Mouse (Mus musculus) forebrain, embryonic 12.5 days (tissue): ENCODE data around the gene Gpr162. TPM values are rescaled to one million over a fixed set of nuclear protein-coding genes. Genes with fewer than 3 reads are reported as not detected.
"Not testable (repeated sequence)": the region's sequence is repeated elsewhere in the genome, so short reads cannot be mapped to it uniquely, and the experiment has no call there.

Experiments used
- ATAC-seq: fragments of 200-750 bp; cut with Nextera tagmentation; 2 replicates; pipeline ENCODE4 v1.8.0; 2017; ENCODE audit warnings: moderate TSS enrichment; ENCODE audit not compliant: low FRiP score
- H3K27ac ChIP-seq: fragments of 300-500 bp; sonication (generic); 2 replicates; pipeline ENCODE4 v1.5.1; 2016; ENCODE audit warnings: mild to moderate bottlenecking
- H3K27me3 ChIP-seq: fragments of 300-500 bp; sonication (generic); 2 replicates; pipeline ENCODE4 v1.6.1; 2016; ENCODE audit warnings: mild to moderate bottlenecking
- H3K36me3 ChIP-seq: fragments of 300-500 bp; sonication (generic); replicated peaks from 2 replicates; pipeline ENCODE4 v1.6.1; 2016; ENCODE audit warnings: mild to moderate bottlenecking
- H3K4me1 ChIP-seq: fragments of 300-500 bp; sonication (generic); 2 replicates; pipeline ENCODE4 v1.6.1; 2016
- H3K4me2 ChIP-seq: fragments of 300-500 bp; sonication (generic); 2 replicates; pipeline ENCODE4 v1.6.1; 2016; ENCODE audit warnings: mild to moderate bottlenecking, moderate library complexity
- H3K4me3 ChIP-seq: fragments of 300-500 bp; sonication (generic); replicated peaks from 2 replicates; pipeline ENCODE4 v1.5.1; 2016; ENCODE audit warnings: mild to moderate bottlenecking
- H3K9ac ChIP-seq: fragments of 300-500 bp; sonication (generic); 2 replicates; pipeline ENCODE4 v1.6.1; 2016; ENCODE audit warnings: mild to moderate bottlenecking
- H3K9me3 ChIP-seq: fragments of 300-500 bp; sonication (generic); 2 replicates; pipeline ENCODE4 v1.6.1; 2016
- WGBS: fragments of 180-500 bp; shearing (Covaris S2); methylation state at CpG from one replicate; pipeline ENCODE4 v1.1.7; 2016; 5-methylcytosine and 5-hydroxymethylcytosine counted together
- polyA plus RNA-seq: library from polyadenylated mRNA; unstranded; fragments of >200 nt; fragmentation: Nextera tagmentation; extraction: Ambion mirVana; gene quantifications from 2 replicates; pipeline ENCODE4 v1.2.1, GENCODE M21; 2016

Gene Gpr162
- polyA plus RNA-seq, 1 experiment from 2014 or later, result 10.2 TPM

DNA sequence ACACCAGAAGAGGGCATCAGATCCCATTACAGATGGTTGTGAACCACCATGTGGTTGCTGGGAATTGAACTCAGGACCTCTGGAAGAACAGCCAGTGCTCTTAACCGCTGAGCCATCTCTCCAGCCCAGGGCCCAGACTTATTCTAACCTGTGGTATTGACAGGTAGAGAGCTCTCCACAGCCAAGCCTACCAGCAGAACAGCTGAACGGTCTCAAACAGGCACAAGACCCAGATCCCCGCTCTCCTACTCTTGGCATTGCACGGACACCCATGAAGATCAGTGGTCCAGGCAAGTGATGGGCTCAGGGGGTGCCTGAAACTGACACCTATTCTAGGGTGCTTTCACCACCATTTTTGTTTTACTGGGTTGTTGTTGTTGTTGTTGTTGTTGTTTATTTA is 32.6 kb downstream of the Gpr162 start:
- peaks cover 52% of the 10 kb centered on the region for H3K4me1 ChIP-seq
- H3K36me3 ChIP-seq, result peaks cover 45% of the 10 kb centered on the region
- H3K4me2 ChIP-seq, result peak overlapping the region; percentile 95
- 92% methylated on average over 4 of the region's 4 CpGs for WGBS
- not testable (repeated sequence) for H3K9me3 ChIP-seq, H3K27me3 ChIP-seq, ATAC-seq, H3K27ac ChIP-seq
- H3K9ac ChIP-seq, result 0 out of 2 replicates have a peak overlapping the region, but pooled peaks have one; percentile 38
- H3K4me3 ChIP-seq, result peak overlapping the region; percentile 73

DNA sequence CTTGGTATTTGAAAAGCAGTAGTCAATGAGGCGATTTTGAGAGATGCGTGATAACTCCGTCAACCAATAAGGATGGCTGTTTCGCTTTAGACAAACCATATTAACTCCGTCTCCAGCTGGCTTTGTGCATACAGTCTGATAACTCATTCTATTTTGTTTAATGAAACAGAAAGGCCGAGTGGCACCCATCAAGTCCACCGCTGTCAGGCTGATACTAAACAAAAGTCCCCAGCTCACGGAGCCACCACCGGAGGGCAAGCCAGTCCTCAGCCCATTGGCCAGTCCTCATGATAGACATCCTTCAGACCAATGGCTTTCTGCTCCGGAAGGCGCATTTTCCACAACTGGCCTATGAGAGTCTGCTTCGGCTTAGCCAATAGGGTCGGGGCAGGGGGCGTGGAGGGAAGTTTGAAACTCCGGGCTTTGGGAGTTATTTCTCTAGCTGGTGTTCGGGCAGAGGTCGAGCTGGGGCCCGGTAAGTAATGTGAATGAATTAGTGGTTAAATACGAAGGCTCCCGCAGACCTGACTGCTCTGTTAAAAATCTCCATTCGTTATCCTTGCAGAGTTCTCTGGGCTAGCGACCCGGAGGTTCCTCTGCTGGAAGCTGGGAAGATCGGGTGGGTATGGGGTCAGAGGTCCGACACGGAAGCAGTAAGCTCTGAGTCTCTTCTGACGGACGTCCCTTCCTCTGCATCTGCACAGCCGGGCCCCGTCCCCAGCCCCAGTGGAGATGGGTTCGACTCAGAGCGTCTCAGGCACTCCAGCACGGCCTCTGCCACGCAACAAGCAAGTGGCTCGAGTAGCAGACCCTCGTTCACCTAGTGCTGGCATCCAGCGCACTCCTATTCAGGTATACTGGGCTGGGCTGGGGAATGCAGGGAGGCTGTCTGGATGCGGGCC is 33.7 kb downstream of the Gpr162 start:
- H3K4me2 ChIP-seq, result peak overlapping the region; percentile 95
- H3K4me1 ChIP-seq, result peaks cover 52% of the 10 kb centered on the region
- H3K9me3 ChIP-seq, result no peaks in the 10 kb centered on the region
- peaks cover 52% of the 10 kb centered on the region for H3K36me3 ChIP-seq
- ATAC-seq, result peak; percentile 89
- H3K9ac ChIP-seq, result peak overlapping the region; percentile 79
- H3K4me3 ChIP-seq, result peak overlapping the region; percentile 73
- under 1% methylated on average over 36 of the region's 38 CpGs for WGBS
- peak overlapping the region; percentile 94 for H3K27ac ChIP-seq
- no peaks in the 10 kb centered on the region for H3K27me3 ChIP-seq

DNA sequence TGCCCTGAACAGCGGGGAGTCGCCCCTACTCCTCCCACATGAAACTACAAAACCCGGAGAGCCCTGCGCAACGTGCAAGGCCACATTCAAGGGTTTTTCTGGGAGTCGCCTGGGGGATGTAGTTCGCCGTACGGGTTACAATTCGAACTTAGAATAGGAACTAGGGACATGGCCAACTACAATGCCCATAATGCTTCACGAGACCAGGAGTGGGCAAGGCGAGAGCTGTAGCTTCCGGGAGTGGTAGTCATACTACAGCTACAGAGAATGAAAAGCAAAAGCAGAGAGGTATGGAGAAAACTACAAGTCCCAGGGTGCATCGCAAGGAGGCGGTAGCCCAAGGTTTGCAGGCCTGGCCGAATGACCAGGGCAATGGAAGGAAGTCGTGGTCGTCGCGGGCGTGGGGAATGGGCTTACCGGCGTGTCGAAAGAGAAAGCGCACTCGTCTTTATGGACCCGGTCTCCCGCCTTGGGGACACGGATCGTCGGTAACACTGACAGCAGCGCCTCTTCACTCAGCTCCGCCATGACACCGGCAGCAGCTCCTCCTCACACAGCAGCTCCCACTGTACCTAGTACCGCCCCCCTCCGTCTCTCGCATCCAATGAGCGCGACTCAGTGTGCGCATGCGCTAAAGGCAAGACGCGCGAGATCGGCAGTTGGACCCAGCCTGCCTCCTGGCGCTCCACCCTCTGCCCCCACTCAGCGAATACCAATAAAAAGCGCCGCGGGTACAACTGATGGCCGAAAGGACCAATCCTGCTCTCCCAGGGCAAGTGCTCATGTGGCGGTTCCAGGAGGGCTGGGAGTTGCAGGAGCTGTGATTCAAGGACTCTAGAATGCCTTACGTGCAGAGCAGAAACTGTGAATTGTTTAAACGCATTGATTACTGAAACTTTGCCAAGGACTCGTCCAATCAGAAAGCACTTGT is 34.6 kb downstream of the Gpr162 start, which contains the start of the genes Usp5 and Cdca3:
Gene Usp5, minus strand, starts transcription at position 617 of the 931 bp plus-strand sequence.
Gene Cdca3, plus strand, starts transcription at position 680 of the 931 bp plus-strand sequence.
- Histone ChIP-seq H3K36me3 (peaks cover 55% of the 10 kb centered on the region), H3K9ac (peak within 1 kb of the TSS; percentile 79), H3K4me2 (peak within 1 kb of the TSS; percentile 95), H3K4me3 (peak within 1 kb of the TSS; percentile 73), H3K4me1 (peaks cover 50% of the 10 kb centered on the region), H3K27me3 (no peaks in the 10 kb centered on the region), H3K27ac (peak within 1 kb of the TSS; percentile 94), H3K9me3 (no peaks in the 10 kb centered on the region)
- WGBS, result under 1% methylated on average over 55 of the region's 55 CpGs
- peak; percentile 94 for ATAC-seq

DNA sequence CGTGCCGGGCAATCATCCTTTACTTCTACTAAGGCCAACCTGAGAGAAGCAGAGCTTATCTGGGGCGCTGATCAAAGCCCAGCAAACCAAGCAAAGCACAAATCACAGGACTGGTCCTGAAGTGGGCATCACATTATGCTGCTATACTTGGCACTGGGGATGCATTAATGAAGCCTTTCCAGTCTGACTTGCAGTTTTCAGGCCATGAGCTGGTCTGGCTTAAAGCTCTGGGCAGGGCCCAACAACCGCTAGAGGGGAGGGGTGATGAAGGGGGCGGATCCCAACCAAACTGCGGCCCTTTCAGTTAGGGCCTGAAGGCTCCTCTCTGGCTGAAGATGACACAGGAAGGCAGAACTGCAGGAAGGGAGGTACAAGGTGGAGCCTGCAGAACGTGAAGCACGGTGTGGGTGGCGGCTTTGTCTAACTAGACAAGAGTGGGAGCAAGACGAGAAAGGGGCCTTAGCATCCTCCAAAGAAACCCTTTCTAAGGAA is 35.6 kb downstream of the Gpr162 start:
- H3K9me3 ChIP-seq, result no peaks in the 10 kb centered on the region
- H3K36me3 ChIP-seq, result peaks cover 56% of the 10 kb centered on the region
- no peak for ATAC-seq
- peak overlapping the region; percentile 73 for H3K4me3 ChIP-seq
- peaks cover 43% of the 10 kb centered on the region for H3K4me1 ChIP-seq
- H3K9ac ChIP-seq, result peak overlapping the region; percentile 73
- H3K27ac ChIP-seq, result peak overlapping the region; percentile 71
- no peaks in the 10 kb centered on the region for H3K27me3 ChIP-seq
- 26% methylated on average over 10 of the region's 10 CpGs for WGBS
- H3K4me2 ChIP-seq, result peak overlapping the region; percentile 95

DNA sequence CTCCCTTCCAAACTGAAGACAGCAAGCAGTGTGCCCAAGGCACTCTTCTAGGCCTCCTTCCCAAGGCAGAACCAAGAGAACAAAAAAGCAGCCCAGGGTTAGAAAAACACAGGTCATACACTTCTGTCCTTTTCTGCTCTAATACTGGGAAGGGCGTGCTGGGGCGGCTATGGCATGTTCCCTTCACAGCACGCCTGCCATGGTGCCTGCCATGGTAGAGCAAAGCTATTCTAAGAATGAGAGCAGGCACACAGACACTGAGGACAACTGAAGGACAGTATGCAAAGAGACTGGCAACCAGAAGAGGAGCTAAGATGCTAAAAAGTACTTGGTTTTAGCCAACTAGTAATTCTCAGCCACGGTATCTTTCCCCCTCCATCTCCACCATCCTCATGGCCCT is 41.7 kb downstream of the Gpr162 start:
- Histone ChIP-seq H3K9ac (no peak overlapping the region), H3K27me3 (no peaks in the 10 kb centered on the region), H3K9me3 (no peaks in the 10 kb centered on the region), H3K4me1 (no peaks in the 10 kb centered on the region), H3K4me2 (no peak overlapping the region), H3K27ac (no peak overlapping the region), H3K4me3 (no peak overlapping the region), H3K36me3 (peaks cover 98% of the 10 kb centered on the region)
- WGBS, result 93% methylated on average over 4 of the region's 4 CpGs
- ATAC-seq, result no peak

DNA sequence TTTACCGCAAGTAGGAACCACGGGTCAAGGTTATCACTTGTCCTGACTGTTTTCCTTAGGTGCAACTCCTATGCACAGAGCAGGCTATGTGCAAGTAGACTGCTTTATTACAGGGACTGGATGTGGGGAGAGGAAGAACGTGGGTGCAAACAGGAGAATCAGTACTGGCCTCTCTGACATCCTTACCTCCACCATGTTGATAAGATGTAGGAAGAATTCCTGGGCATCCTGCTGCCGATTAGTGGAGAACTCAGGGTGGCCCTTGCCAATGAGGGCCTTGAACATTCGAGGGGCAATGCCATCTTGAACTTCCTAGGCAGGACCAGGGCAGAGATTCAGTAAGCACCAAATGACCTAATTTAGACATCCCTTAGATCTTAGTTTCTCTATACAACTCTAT is 42.9 kb downstream of the Gpr162 start:
- no peaks in the 10 kb centered on the region for H3K9me3 ChIP-seq
- H3K4me3 ChIP-seq, result no peak overlapping the region
- H3K27me3 ChIP-seq, result no peaks in the 10 kb centered on the region
- peaks cover 100% of the 10 kb centered on the region for H3K36me3 ChIP-seq
- no peak overlapping the region for H3K27ac ChIP-seq
- no peak overlapping the region for H3K4me2 ChIP-seq
- 93% methylated on average over 5 of the region's 5 CpGs for WGBS
- no peaks in the 10 kb centered on the region for H3K4me1 ChIP-seq
- ATAC-seq, result no peak
- H3K9ac ChIP-seq, result no peak overlapping the region

DNA sequence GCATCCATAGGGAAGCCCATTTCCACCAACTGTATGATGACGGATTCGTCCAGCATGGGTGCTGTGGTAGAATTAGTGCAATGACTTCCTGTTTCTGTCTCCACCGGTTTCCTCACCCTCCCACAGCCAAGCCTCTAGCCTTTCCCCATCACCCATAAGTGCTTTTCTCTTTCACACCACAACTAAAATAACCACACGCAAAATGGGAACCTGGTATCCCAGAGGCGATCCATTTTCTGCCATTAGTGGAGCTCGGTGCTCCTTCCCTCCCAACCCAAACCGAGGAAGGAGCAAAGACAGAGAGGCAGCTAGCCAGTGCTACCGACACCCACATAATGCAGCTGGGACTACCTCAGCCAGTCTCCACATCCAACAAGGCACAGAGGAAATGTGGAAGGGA is 45.8 kb downstream of the Gpr162 start:
- H3K36me3 ChIP-seq, result peaks cover 80% of the 10 kb centered on the region
- H3K9ac ChIP-seq, result no peak overlapping the region
- H3K27me3 ChIP-seq, result no peaks in the 10 kb centered on the region

DNA sequence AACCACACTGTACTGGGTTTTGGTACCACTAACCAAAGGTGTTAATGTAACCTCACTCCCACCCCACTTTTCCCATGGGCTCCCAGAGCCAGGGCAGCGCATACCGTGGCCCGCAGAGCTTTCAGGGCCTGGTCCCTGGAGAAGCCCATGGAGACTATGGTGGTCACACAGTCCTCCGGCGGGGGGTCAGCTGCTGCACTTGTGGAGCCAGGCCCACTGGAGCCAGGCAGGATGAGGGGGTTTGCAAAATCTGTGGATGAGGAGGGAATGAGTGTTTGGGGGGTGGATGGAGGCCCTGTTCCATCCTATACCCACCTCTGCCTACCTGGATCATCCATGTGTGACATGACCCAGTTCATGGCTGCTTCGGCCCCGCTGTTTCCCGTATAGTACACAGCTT is 46.2 kb downstream of the Gpr162 start:
- H3K36me3 ChIP-seq, result peaks cover 77% of the 10 kb centered on the region
- WGBS, result 97% methylated on average over 8 of the region's 8 CpGs

More for the DNA sequence above, 45.8 kb downstream of the Gpr162 start:
- ATAC-seq, result no peak
- H3K4me3 ChIP-seq, result no peak overlapping the region
- WGBS, result 95% methylated on average over 8 of the region's 8 CpGs
- H3K4me1 ChIP-seq, result peaks cover 19% of the 10 kb centered on the region
- H3K4me2 ChIP-seq, result no peak overlapping the region
- H3K27ac ChIP-seq, result no peak overlapping the region
- H3K9me3 ChIP-seq, result no peaks in the 10 kb centered on the region

DNA sequence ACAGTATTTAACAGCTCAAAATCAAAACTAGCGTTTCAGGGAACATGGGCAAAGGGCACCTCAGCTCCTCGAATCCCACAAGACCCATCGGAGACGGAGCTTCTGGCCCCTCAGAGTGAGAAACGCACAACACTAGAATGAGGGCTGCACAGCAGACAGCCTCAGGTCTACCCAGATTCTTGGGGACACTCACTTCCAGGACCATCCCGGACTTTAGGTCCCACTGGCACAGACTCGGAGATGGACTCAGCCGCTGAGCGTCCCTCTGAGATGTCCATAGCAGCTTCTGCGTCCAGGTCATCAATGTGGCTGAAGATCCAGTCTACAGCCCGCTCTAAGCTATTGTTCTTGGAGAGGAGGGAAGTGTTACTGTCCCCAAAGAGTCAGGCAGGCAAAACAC is 46.7 kb downstream of the Gpr162 start:
- H3K36me3 ChIP-seq, result peaks cover 77% of the 10 kb centered on the region
- no peak overlapping the region for H3K4me2 ChIP-seq
- H3K9ac ChIP-seq, result no peak overlapping the region
- H3K9me3 ChIP-seq, result no peaks in the 10 kb centered on the region
- H3K27ac ChIP-seq, result no peak overlapping the region
- no peak for ATAC-seq
- 96% methylated on average over 11 of the region's 11 CpGs for WGBS
- H3K4me3 ChIP-seq, result no peak overlapping the region
- H3K4me1 ChIP-seq, result peaks cover 27% of the 10 kb centered on the region
- no peaks in the 10 kb centered on the region for H3K27me3 ChIP-seq

More for the DNA sequence above, 46.2 kb downstream of the Gpr162 start:
- Histone ChIP-seq H3K4me3 (no peak overlapping the region), H3K27me3 (no peaks in the 10 kb centered on the region), H3K9me3 (no peaks in the 10 kb centered on the region), H3K9ac (no peak overlapping the region), H3K4me2 (no peak overlapping the region), H3K27ac (no peak overlapping the region), H3K4me1 (peaks cover 23% of the 10 kb centered on the region)
- no peak for ATAC-seq

DNA sequence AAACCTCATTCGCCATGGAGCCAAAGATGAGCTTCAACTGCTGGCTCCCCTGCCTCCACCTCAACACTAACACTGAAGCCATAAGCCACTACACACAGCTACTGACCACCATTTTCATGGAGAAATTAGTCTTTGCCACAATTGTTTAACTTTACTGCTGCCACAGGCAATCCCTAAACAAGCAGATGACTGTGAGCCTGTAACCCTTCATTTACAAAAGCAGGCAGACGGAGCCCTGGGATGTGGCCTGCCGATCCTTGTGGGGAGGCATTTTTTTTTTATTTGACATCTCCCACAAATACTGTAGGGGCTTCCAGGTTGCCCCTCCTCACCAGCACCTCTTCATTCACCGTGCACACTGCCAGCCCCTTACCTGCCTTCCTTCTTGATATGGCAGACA is 47.2 kb downstream of the Gpr162 start:
- WGBS, result 91% methylated on average over 4 of the region's 4 CpGs
- no peak overlapping the region for H3K4me3 ChIP-seq
- H3K9ac ChIP-seq, result no peak overlapping the region
- H3K27me3 ChIP-seq, result no peaks in the 10 kb centered on the region
- no peak for ATAC-seq
- no peak overlapping the region for H3K4me2 ChIP-seq
- no peak overlapping the region for H3K27ac ChIP-seq
- H3K9me3 ChIP-seq, result no peaks in the 10 kb centered on the region
- H3K36me3 ChIP-seq, result peaks cover 77% of the 10 kb centered on the region
- peaks cover 32% of the 10 kb centered on the region for H3K4me1 ChIP-seq

DNA sequence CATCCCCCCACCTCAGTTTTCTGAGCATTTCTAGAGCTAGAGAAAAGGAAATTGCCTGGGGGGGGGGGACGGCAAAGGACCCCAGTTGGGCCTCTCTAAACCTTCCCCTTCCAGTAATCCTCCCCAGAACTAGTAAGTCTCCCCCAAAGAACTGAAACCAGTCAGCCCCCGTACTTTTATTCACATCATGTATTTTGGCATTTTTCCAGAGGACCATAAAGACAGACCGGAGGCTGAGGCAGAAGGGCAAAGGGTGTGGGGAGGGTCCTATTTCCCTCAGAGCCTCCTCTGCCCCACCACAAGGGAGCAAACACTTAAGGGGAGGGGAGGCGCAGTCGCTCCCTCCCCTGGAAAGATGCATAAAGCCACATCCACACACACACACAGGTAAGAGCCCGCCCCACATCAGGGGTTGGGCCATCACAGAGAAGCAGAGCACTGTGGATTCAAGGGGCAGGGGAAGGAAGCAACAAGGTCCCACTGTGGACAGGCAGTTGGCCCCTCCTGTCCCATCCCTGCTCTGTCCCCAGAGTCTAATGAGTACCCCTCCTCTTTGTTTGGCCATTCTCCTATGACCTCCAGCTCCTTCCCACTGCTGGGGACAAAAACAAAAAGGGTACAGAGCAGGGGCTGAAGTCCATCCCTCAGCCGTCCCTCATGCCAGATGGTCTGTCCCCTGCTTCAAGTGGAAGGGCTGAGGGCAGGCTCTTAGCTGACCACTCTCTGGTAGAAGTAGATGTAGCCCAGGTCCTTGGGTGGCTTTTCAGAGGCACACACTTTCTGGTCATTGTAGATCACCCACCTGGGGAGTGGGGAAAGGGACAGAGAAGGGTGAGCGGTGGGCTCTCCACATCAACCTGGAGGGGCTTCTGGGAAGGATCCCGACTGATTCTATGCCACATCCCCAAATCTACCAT is 48.7 kb downstream of the Gpr162 start:
- Histone ChIP-seq H3K4me3 (no peak overlapping the region), H3K27ac (0 out of 2 replicates have a peak overlapping the region, but pooled peaks have one; percentile 88), H3K4me1 (peaks cover 38% of the 10 kb centered on the region), H3K9ac (no peak overlapping the region; the same call in 1 of the 2 replicates), H3K9me3 (no peaks in the 10 kb centered on the region), H3K27me3 (no peaks in the 10 kb centered on the region), H3K36me3 (peaks cover 76% of the 10 kb centered on the region), H3K4me2 (peak overlapping the region; percentile 88; the same call in 1 of the 2 replicates)
- no peak for ATAC-seq
- WGBS, result 64% methylated on average over 9 of the region's 9 CpGs
